Mouse (Mus musculus) MN1 (cell line): ENCODE measurements around the gene Ttc37.

Source experiments
- DNase-seq: peaks from one replicate; pipeline ENCODE4 v3.0.0-alpha.2; 2016; ENCODE audit warnings: low spot score

Gene Ttc37

DNA sequence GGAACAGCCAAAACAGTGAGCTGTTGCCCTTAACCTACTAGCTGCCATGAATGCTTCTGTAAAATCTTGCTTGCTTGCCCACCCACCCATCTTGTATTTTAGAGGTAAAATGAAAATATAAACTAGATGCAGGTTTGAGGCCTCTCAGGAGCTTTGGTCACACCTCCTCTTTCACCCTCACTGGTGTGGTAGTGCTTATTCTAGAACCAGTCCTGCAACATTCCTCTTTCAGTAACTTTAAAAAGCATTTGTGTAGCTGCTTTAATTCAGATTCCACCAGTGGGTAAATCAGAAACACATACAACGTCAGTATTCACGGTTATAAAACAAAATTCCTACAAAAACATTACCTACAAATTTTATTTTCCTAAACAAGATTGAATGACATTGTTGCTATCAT is 62.1 kb downstream of the Ttc37 start:
- no peak for DNase-seq

DNA sequence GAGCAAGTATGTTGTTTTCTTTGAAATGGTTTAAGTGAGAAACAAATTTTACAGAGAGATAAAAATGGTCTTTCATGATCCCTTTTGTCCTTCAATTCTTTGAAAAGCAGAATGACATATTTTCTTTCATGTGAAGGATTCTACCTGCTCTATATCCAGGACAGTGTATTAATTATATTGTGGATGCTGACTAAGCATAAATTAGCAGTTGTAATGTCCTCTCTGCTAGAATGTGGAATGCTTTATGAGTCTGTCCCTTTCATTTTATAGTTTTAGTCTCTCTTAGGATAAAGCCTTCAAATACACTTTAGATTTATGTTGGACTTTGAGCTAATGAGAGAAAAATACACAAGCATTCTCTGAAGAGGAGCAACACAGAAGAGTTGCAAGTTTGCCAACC is 75.8 kb downstream of the Ttc37 start:
- DNase-seq, result no peak

DNA sequence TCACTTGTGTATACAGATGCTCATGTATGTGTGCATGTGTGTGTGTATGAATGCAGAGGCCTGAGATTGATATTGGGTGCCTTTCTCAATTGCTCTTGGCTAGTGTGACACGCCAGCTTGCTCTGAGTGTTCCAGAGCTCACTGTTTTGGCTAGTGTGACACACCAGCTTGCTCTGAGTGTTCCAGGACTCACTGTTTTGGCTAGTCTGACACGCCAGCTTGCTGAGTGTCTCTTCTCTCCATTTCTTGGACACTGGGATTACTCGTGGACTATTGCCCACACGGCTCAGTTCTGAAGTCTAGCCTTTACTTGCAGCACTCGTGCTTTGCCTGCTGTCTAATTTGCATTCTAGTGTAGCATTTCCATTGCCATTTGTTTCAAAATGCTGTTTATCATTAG is 80.2 kb downstream of the Ttc37 start:
- no peak for DNase-seq

DNA sequence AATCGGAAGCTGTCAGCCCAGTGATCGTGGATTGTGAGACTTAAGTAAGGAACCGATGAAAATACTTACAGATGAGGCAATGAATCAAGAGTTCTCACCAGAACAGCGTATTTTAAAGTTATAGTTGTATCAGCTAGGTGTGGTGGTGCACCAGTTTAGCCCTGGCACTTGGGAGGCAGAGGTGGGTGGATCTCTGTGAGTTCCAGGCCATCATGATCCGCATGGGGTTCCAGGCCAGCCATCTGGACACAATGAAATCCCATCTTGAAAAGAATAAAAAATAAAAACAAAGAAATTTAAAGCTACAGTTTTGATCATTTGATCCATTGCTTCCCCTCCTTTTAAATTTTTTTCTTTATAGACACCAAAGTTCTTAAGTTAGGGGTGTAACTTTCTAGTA is 89.1 kb downstream of the Ttc37 start:
- DNase-seq, result no peak

DNA sequence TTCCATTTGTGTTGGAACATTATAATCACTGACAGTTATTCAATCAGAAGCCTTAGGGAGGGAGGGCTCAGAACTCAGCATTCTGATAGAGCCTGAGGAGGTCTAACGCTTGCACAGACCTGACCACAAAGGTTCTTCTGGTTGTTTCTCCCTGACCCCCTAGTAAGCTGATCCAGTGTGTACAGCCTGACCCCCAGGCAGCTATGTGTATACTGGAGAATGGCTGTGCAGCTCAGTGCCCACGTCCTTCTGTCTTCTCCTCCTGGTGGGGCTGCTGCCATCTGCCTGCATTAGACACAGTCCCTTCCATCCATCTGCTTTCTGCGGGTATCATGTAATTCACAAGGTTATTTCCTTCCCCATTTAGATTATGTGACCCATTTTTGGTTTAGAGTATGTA is 90.7 kb downstream of the Ttc37 start:
- DNase-seq, result no peak

DNA sequence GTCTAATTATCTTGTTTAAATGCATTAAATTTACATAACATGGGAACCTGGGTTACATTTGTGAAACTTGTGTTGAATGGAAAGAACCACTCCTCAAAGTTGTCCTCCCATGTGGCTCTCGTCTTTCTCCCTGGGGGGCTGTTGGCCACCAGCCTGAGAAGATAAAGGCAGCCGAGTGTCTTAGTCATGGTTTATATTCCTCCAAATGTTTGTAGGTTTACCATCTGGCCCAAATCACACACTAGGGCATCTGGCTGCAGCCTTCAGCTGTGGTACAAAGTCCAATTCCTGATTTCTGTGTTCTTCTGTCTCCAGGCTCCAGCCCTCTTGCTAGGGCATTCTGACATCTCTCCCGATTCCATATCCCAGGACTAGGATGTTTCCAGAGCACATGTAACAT is 91.7 kb downstream of the Ttc37 start:
- DNase-seq, result no peak

DNA sequence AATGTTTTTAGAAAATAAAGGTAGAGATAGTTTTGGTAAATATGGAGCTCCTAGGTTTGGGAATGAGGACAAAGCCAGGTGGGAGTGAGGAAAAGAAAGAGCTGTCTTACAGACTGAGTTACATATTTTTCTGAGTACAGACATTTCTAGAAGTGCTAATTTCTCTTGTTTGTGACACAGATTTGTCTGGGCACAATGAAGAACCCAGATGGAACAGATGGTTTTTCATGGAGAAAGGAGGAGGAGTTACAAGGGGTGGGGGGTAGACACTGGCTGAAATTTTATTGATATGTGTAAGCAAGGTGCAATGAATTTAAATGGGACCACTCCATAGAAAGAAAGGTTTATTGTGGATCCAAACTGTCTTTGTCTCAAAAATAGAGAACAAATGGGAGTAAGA is 96.4 kb downstream of the Ttc37 start:
- no peak for DNase-seq

DNA sequence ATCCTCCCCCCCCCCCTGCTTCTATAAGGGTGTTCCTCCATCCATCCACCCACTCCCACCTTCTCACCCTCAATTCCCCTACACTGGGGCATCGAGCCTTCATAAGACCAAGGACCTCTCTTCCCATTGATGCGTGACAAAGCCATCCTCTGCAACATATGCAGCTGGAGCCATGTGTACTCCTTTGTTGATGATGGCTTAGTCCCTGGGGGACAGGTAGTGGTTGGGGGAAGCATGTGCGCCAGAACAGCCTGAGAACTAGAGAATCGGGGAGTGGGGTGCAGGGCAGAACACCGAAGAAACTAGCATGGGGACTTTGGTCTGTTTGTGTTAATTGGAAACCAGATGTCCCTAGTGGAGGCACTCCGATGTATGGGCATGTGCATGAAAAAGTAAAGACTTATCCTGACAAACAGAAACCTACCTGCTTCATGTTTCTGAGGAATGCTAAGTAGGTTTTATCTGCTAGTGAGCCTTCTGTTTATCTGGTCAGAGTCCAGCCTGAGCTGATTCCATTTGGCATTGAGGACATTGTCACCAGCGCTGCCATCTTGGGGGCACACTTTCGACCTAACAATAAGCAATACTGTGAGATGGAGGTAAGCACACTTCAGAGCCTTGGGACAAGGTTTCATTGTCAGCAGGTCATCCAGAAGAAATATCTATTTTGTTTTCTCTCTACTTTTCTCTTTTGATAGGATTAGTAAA is 97.1 kb downstream of the Ttc37 start:
- no peak for DNase-seq

DNA sequence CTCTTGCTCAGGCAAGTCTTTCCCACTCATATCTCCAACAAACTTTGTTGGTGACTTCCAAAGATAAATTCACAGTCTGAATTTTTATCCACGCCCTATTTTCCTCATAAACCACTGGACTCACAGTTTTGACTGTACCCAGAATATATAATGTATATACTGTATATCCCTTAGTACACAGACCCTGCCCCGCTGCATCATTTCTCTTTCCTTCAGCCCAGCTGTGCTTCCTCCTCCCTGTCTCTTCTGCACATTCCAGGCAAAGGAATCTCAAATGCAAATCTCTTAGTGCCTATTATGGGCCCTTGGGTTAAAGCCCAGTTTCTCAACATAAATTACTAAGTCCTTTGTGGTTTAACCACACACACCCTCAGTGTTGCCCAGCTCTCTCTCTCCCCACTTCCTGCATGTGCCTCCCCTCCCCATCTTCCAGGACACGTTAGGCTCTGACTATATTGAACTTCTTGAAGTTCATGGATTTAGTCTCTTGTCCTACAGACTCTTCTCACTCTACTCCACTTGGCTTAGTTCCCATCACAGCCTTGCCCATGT is 98.8 kb downstream of the Ttc37 start:
- no peak for DNase-seq

DNA sequence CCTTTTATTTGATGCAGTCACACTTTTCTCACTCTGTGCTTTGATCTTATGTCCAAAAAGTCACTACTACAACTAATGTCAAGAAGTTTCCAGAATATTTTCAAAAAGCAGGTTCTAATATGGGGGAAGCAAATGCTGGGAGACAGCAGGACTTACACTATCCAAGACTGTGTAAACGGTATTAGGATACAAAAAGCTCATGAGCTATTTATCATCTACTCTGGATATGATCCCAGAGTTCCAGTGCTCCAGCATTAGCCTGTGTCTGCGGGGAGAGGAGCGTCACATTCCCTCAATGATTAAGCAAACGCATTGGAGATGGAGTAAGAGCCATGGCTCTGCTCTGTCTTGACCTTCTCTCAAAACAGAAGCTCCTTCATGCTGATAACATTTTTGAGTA is 101.4 kb downstream of the Ttc37 start:
- DNase-seq, result no peak

DNA sequence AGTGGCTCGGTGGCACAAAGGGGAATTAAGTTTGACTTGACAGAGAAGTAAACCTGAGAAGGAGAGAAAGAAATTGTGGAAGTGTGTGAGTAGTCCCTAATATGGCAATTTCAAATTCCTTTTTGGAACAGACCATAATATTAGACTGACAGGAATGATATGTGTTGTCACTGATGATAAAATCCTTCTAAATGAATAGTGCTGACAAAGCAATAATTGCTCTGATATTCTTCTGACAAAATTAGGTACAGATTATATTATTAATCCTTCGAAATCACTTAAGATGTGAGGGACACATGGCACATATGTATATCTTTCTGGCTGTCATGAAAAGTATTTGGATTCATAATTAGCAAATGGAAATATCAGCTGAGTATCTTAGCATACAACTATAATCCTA is 116.4 kb downstream of the Ttc37 start:
- no peak for DNase-seq

DNA sequence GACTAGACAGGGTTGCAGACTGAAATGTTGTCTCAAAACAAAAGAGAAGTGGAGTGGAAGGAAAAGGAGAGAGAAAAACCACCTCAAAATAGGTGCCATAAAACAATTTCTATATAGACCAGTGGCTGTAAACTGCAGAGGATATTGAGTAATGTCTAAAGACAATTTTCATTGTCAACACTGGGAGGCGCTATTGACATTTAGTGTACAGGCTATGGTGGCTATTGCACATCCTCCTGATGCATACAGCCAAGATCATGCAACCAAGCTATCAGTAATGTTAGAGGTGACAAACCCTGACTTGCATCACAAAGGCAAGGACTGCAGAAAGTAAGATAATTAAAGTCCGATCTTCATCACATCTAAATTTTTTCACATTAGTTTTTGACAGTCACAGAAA is 116.9 kb downstream of the Ttc37 start:
- no peak for DNase-seq
